Mouse (Mus musculus): Measurements from ENCODE around the gene Rad1. TPM values are rescaled to one million over a fixed set of nuclear protein-coding genes. Genes with fewer than 3 reads are reported as not detected.
A peak's percentile ranks its signal among the peaks of the same experiment; 100 is the strongest.
"Not testable (repeated sequence)": the region's sequence is repeated elsewhere in the genome, so short reads cannot be mapped to it uniquely, and the experiment has no call there.

Gene Rad1
- total RNA-seq, 2 experiments from 2014 or later = 10.4 to 12.8 TPM

GRCm38 (mm10) chr15:10500035-10500434 lies 14.2 kb downstream of the Rad1 start:
- intact Hi-C loops (cut with DNase I) = loop anchor here (2.0 to 10.0 kb wide), 2 partner anchors 205 to 401 kb away; no protein-coding TSS in a partner anchor
- no peak for DNase-seq (ENCODE audit: extremely low spot score in 1 of 2, low spot score in 2 of 2)

DNA sequence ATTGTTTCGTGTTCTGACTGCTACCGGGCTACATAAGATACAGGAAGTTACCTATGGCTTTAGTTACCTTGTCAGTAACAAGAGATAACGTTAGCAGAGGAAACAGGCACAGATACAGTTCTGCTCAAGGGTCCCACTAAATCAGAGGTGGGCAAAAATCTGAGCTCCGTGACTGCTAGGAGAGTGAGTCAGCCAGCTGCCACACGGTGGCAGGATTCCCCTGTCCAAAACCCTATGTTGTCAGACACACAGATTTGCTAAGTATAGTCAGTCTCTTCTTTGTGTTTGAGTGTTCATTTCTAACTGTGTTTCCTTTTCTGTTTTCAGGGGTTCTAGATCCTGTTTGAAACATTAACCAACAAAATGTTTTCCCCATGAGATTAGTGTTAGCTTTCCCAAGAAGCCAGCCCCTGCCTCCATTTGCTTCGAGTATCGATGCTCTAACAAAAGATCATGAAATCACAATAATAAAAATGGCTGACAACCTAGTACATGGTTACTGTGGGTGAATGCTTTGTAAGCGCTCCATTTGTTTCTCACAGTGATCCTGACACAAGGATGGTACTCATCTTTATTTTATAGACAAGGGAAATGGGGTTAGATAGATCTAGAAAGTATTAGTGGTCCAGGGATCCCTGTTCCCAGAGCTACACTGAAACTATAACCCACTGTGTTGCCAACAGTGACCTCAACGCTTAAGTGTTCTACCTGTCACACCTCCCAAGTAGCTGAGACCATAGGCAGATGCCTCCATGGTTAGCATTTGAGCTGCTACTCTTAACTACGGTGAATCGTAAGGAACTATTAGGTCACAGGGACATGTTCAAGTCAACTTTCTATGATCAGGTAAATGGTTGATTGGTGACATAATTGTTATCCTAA lies 15.3 kb downstream of the Rad1 start:
- intact Hi-C loops (cut with DNase I) = loop anchor here (1.0 to 10.0 kb wide), 3 partner anchors 204 to 400 kb away; no protein-coding TSS in a partner anchor
- DNase-seq (ENCODE audit: extremely low spot score in 1 of 2, low spot score in 2 of 2) = peak; percentile 53 to 63

DNA sequence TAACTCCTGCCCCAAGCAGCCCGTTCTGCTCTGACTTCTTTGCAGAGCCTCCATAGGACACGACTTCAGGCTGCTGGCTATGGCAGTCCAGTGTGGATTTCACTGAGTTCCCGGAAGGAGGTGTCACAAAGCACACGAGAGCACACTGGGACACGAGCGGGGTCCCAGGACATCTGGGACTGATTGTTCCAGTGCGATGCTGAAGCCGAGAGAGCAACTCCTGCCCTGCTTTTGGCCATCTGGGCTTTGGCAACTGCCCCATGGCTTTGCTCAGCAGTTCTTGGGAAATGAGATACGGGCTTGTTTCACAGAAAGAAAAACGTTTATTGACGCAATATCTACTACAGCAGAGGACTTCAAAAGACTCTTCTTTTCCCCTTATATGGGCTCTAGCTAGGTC lies 20.3 kb downstream of the Rad1 start:
- intact Hi-C loops (cut with DNase I) = loop anchor here (10.0 kb wide), 1 partner anchor 199 kb away; no protein-coding TSS in a partner anchor
- DNase-seq (ENCODE audit: extremely low spot score in 1 of 2, low spot score in 2 of 2) = peak in 1 of 2 experiments; percentile 59

DNA sequence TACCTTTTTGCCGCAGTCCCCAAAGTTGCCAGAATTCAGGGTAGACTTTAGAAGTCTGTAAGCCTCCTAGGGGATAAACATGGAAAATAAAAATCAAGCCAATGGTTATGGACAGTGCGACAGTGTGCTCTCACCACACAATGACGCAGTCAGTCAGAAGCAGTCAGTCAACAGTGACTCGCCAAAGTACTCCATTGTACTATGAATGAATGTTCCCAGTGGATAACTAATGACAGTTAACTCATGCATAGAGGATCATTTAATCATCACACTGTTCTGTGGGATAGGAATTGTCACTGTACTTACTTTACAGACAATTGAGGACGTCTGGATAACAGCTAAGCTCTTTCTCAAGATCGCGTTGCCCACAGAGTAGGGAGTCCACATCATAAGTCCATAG lies 29.3 kb downstream of the Rad1 start:
- DNase-seq (ENCODE audit: extremely low spot score in 1 of 2, low spot score in 2 of 2) = no peak
- intact Hi-C loops (cut with DNase I) = no loop called here

GRCm38 (mm10) chr15:10525896-10526295 lies 40.1 kb downstream of the Rad1 start:
- intact Hi-C loops (cut with DNase I) = no loop called here
- no peak for DNase-seq (ENCODE audit: extremely low spot score in 1 of 2, low spot score in 2 of 2)

DNA sequence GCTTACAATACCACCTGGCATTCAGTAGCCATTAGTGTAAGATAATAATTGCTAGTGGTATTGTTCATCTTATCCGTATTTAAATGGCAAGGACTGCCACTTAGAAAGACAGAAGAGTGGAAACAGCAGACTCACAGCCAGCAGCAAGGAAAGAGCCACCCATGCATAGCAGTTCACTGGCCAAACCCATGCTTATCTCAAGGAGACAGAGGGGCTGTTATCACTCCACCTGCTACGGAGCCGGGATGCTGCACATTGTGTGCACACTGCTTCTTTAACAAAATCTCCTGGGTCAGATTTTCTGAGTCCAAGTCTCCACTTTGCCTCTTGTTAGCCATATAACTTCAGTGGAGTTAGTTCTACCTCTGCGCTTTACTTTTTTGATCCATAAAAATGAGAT lies 45.5 kb downstream of the Rad1 start:
- intact Hi-C loops (cut with DNase I) = no loop called here
- DNase-seq (ENCODE audit: extremely low spot score in 1 of 2, low spot score in 2 of 2) = no peak

GRCm38 (mm10) chr15:10533361-10533760 lies 47.5 kb downstream of the Rad1 start:
- intact Hi-C loops (cut with DNase I); DNase-seq (ENCODE audit: extremely low spot score in 1 of 2, low spot score in 2 of 2): not testable (repeated sequence)

GRCm38 (mm10) chr15:10534591-10534990 lies 48.8 kb downstream of the Rad1 start:
- DNase-seq (ENCODE audit: extremely low spot score in 1 of 2, low spot score in 2 of 2) = no peak
- intact Hi-C loops (cut with DNase I) = no loop called here

GRCm38 (mm10) chr15:10535969-10536368 lies 50.2 kb downstream of the Rad1 start:
- intact Hi-C loops (cut with DNase I) = no loop called here
- no peak for DNase-seq (ENCODE audit: extremely low spot score in 1 of 2, low spot score in 2 of 2)

DNA sequence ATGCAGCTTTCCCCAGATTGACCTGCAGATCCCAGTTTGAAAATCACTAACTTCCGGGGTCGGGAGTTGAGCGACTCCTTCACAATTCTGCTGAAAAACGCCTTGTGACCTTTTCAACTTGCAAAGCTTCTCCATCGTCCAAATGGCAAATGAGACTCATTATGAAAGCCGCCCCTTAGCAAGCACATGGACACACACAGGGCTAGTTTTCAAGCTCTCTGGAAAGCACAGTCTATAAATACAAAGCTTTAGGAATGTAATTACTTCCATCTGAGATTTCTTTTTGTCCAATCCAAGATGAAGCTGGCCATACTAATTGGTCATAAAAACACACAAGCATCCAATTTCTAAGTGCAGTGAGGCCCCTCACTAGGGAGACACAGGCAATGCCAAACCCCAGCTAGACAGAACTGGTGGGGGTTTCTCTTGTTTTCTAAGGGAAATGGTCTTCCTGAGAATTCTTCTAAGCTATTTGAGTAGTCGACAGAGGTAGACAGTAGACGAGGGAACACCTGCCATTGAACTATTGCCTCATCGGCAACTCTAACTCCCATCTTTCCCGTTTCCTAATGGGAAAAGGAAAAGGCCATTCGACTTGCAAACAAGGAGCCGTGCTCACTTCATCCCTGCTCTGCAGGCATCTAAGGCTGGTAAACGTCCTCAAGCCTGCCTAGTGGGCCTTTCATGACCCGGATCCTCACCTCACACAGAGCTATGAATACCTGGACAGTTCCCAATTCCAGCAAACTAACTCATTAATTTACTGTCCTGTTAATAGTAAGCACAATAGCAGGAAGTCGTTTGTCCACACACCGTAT lies 54.7 kb downstream of the Rad1 start:
- intact Hi-C loops (cut with DNase I) = no loop called here
- no peak for DNase-seq (ENCODE audit: extremely low spot score in 1 of 2, low spot score in 2 of 2)

Other genes with a start within 250 kb of the Rad1 start
- gene Gm21973, start 160.6 kb upstream of the Rad1 start, total RNA-seq (2021) = not detected
- gene Agxt2, start 127.5 kb upstream of the Rad1 start, total RNA-seq (2021) = not detected
- 10 to 100 TPM; 12.2 to 12.6 TPM for gene Dnajc21, start 15.5 kb upstream of the Rad1 start, total RNA-seq (2021)
- gene Brix1, start 71 bp upstream of the Rad1 start, total RNA-seq (2021) = 10 to 100 TPM; 20.8 to 23.1 TPM
- gene Ttc23l, start 72.7 kb downstream of the Rad1 start, total RNA-seq (2021) = not detected
- gene Rai14, start 228.6 kb downstream of the Rad1 start, total RNA-seq (2021) = 10 to 100 TPM; 10.1 to 12.4 TPM